Mouse (Mus musculus): ENCODE data around the gene Metrn. TPM values are rescaled to one million over a fixed set of nuclear protein-coding genes. Genes with fewer than 3 reads are reported as not detected.

Gene Metrn
- polyA plus RNA-seq, 1 experiment from 2014 or later, result 23.8 TPM

DNA sequence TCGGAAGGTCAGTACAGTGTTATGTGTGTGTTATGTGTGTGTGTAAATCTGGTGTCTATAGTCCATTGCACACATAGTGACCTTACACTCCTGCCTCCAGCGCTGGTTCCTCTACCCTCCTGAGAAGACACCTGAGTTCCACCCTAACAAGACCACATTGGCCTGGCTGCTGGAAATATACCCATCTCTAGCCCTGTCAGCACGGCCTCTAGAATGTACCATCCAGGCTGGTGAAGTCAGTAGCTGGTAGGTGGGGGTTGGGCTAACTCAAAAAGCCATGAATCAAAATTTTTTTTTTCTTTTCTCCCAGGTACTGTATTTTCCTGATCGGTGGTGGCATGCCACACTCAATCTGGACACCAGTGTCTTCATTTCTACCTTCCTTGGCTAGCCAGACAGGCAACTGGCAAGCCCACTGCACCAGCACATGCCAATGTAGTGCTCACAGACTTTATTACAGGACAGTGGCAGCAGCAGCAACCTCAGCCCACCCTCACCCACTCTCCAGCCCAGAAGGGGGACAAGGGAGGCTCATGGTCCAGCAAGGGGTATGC is 33.3 kb upstream of the Metrn start:
- Histone ChIP-seq H3K4me3 (replicated peaks) (peak overlapping the region; percentile 85), H3K27ac (peak overlapping the region; percentile 78; the same call in 1 of the 2 replicates), H3K4me2 (peak overlapping the region; percentile 99), H3K9me3 (replicated peaks) (no peaks in the 10 kb centered on the region), H3K9ac (peak overlapping the region; percentile 81), H3K27me3 (no peaks in the 10 kb centered on the region), H3K36me3 (peaks cover 65% of the 10 kb centered on the region), H3K4me1 (replicated peaks) (peaks cover 73% of the 10 kb centered on the region)
- WGBS (ENCODE audit: insufficient replicate concordance), result 74% methylated on average over 4 of the region's 4 CpGs
- ATAC-seq (ENCODE audit: low read depth) (no peak), DNase-seq (no peak)

DNA sequence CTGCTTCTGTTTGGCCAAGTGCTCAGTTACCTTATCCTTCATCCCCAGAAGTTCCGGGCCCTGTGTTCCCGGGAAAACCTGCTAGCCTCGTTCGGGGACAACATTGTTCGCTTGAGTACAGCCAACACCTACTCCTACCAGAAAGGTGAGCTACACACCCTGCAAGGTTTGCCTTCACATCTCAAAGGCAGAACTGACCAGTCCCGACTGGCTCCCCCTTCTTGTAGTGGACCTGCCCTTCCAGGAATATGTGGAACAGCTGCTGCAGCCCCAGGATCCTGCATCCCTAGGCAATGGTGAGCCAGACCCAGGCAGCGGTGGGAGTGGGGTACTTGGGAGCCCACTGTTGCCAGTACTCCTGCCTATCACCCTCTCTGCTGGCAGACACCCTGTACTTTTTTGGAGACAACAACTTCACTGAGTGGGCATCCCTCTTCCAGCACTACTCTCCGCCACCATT is 32.7 kb upstream of the Metrn start:
- DNase-seq, result no peak
- H3K4me3 ChIP-seq (replicated peaks), result peak overlapping the region; percentile 85
- H3K9ac ChIP-seq, result peak overlapping the region; percentile 81
- no peaks in the 10 kb centered on the region for H3K27me3 ChIP-seq
- peak overlapping the region; percentile 99 for H3K4me2 ChIP-seq
- H3K9me3 ChIP-seq (replicated peaks), result no peaks in the 10 kb centered on the region
- H3K27ac ChIP-seq, result peak overlapping the region; percentile 78
- 44% methylated on average over 8 of the region's 8 CpGs for WGBS (ENCODE audit: insufficient replicate concordance)
- no peak for ATAC-seq (ENCODE audit: low read depth)
- H3K4me1 ChIP-seq (replicated peaks), result peaks cover 73% of the 10 kb centered on the region
- peaks cover 58% of the 10 kb centered on the region for H3K36me3 ChIP-seq

- Histone ChIP-seq H3K9me3 (replicated peaks) (no peaks in the 10 kb centered on the region), H3K4me1 (replicated peaks) (peaks cover 73% of the 10 kb centered on the region), H3K27me3 (no peaks in the 10 kb centered on the region), H3K9ac (peak within 1 kb of the TSS; percentile 81), H3K4me2 (peak within 1 kb of the TSS; percentile 99), H3K36me3 (peaks cover 56% of the 10 kb centered on the region), H3K4me3 (replicated peaks) (peak within 1 kb of the TSS; percentile 85), H3K27ac (peak within 1 kb of the TSS; percentile 78)
- WGBS (ENCODE audit: insufficient replicate concordance), result 1% methylated on average over 32 of the region's 32 CpGs
- ATAC-seq (ENCODE audit: low read depth) (peak; percentile 37), DNase-seq (peak; percentile 72)
These were observed 32.0 kb upstream of the Metrn start, which contains the start of gene Jmjd8 for GRCm38 (mm10) chr17:25828712-25829557. Gene Jmjd8 (plus strand): TSS chr17:25828867.

DNA sequence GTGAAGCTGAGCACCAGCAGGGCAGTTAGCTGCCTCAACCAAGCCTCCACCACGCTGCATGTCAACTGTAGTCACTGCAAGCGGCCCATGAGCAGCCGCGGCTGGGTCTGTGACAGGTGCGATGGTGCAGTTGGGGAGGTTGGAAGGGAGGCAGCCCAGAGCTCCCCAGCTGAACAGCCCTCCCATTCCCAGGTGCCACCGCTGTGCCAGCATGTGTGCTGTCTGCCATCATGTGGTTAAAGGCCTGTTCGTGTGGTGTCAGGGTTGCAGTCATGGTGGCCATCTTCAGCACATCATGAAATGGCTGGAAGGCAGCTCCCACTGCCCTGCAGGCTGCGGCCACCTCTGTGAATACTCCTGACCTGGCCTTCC is 31.3 kb upstream of the Metrn start:
- Histone ChIP-seq H3K4me3 (replicated peaks) (peak overlapping the region; percentile 85), H3K36me3 (peaks cover 56% of the 10 kb centered on the region), H3K4me1 (replicated peaks) (peaks cover 70% of the 10 kb centered on the region), H3K27ac (peak overlapping the region; percentile 78), H3K27me3 (no peaks in the 10 kb centered on the region), H3K9me3 (replicated peaks) (no peaks in the 10 kb centered on the region), H3K9ac (peak overlapping the region; percentile 81), H3K4me2 (peak overlapping the region; percentile 99)
- 83% methylated on average over 8 of the region's 8 CpGs for WGBS (ENCODE audit: insufficient replicate concordance)
- DNase-seq (no peak), ATAC-seq (ENCODE audit: low read depth) (no peak)

- ATAC-seq (ENCODE audit: low read depth) (no peak), DNase-seq (no peak)
- Histone ChIP-seq H3K4me3 (replicated peaks) (peak overlapping the region; percentile 85; the same call in 1 of the 2 replicates), H3K9ac (no peak overlapping the region; the same call in 1 of the 2 replicates), H3K36me3 (peaks cover 56% of the 10 kb centered on the region), H3K9me3 (replicated peaks) (no peaks in the 10 kb centered on the region), H3K4me2 (peak overlapping the region; percentile 99; the same call in 1 of the 2 replicates), H3K4me1 (replicated peaks) (peaks cover 73% of the 10 kb centered on the region), H3K27me3 (0 out of 2 replicates have a peak, but pooled peaks cover under 1% of the 10 kb centered on the region), H3K27ac (peak overlapping the region; percentile 78; the same call in 1 of the 2 replicates)
- WGBS (ENCODE audit: insufficient replicate concordance), result 85% methylated on average over 22 of the region's 22 CpGs
These were observed 30.7 kb upstream of the Metrn start for GRCm38 (mm10) chr17:25827546-25828222.

DNA sequence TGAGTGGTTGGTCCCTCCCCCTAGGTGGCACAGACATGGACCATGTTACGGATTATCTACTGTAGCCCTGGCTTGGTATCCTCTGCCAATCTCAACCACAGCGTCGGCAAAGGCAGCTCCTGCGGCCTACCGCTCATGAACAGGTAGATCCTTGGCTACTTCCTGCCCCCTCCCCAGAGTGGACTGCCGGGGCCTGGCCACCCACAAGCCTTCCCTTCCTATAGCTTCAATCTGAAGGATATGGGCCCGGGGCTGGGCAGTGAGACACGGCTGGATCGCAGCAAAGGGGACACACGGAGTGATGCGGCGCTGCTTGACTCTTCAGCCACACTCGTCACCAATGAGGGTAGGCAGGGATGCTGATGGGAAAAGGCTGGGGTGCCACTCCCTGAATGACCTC is 30.1 kb upstream of the Metrn start:
- WGBS (ENCODE audit: insufficient replicate concordance), result 88% methylated on average over 13 of the region's 13 CpGs
- H3K27ac ChIP-seq, result no peak overlapping the region
- H3K4me1 ChIP-seq (replicated peaks), result peaks cover 72% of the 10 kb centered on the region
- H3K4me3 ChIP-seq (replicated peaks), result no peak overlapping the region
- no peak overlapping the region for H3K4me2 ChIP-seq
- H3K27me3 ChIP-seq, result peaks cover 7% of the 10 kb centered on the region
- ATAC-seq (ENCODE audit: low read depth) (no peak), DNase-seq (no peak)
- peaks cover 56% of the 10 kb centered on the region for H3K36me3 ChIP-seq
- H3K9ac ChIP-seq, result no peak overlapping the region
- no peaks in the 10 kb centered on the region for H3K9me3 ChIP-seq (replicated peaks)

- H3K4me1 ChIP-seq (replicated peaks), result peaks cover 63% of the 10 kb centered on the region
These were observed 29.1 kb upstream of the Metrn start for GRCm38 (mm10) chr17:25825984-25826570.

DNA sequence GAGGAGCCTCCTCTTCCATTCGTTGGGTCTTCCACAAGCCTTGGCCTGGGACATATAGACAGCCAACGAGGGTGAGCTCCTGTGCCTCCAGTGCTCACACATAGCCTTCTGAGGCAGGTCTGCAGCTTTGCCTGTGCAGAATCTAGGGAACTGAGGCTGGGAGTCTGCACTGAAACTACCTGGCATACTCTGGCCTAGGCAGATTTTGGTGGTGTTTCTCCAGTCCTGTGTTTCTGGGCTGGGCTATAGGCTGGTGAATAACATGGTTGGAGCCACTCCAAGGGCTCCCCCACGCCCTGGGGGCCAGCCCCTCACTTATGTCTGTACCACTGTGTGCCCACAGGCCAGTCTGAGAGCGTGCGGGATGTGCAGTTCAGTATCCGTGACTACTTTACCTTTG is 28.4 kb upstream of the Metrn start:
- Histone ChIP-seq H3K4me2 (peak overlapping the region; percentile 93), H3K4me3 (replicated peaks) (peak overlapping the region; percentile 79)

More at GRCm38 (mm10) chr17:25825984-25826570, 29.1 kb upstream of the Metrn start:
- DNase-seq (no peak), ATAC-seq (ENCODE audit: low read depth) (no peak)
- peaks cover 15% of the 10 kb centered on the region for H3K27me3 ChIP-seq
- H3K4me2 ChIP-seq, result no peak overlapping the region
- H3K4me3 ChIP-seq (replicated peaks), result no peak overlapping the region
- no peak overlapping the region; the same call in 1 of the 2 replicates for H3K27ac ChIP-seq
- H3K9me3 ChIP-seq (replicated peaks), result no peaks in the 10 kb centered on the region
- no peak overlapping the region for H3K9ac ChIP-seq
- H3K36me3 ChIP-seq, result peaks cover 47% of the 10 kb centered on the region
- WGBS (ENCODE audit: insufficient replicate concordance), result 86% methylated on average over 27 of the region's 27 CpGs

DNA sequence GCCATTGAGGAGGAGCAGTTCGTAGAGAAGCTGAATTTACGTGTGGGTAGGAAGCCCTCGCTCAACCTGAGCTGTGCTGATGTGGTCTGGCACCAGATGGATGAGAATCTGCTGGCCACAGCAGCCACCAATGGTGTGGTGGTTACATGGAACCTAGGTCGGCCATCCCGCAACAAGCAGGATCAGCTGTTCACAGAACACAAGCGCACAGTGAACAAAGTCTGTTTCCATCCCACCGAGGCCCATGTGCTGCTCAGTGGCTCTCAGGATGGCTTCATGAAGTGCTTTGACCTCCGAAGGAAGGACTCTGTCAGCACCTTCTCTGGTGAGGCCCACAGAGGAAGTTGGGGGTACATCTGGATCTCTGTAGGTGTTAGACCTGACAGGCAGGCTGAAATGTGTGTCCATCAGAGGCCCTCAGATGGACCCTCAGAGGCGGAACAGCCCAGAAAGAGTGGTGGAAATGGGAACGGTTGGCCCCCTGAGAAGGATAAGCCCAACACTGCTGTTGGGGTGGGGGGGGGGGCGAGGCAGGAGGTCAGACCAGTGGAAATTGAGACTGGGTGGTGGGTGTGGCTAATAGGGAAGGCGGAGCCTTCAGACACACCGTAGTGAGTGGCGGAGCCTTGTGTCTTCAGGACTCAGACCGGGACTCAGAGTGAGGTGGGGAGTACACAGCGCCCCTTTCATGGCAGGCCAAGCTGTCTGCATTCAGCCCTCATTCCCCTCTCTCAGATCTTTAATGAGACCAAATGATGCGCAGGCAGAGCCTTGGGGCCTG is 27.6 kb upstream of the Metrn start:
- peak overlapping the region; percentile 83 for H3K9ac ChIP-seq
- peaks cover 30% of the 10 kb centered on the region for H3K27me3 ChIP-seq
- H3K36me3 ChIP-seq, result peaks cover 32% of the 10 kb centered on the region
- DNase-seq, result no peak
- peak overlapping the region; percentile 79 for H3K4me3 ChIP-seq (replicated peaks)
- 53% methylated on average over 17 of the region's 17 CpGs for WGBS (ENCODE audit: insufficient replicate concordance)
- H3K9me3 ChIP-seq (replicated peaks), result no peaks in the 10 kb centered on the region
- H3K4me1 ChIP-seq (replicated peaks), result peaks cover 50% of the 10 kb centered on the region
- no peak for ATAC-seq (ENCODE audit: low read depth)
- peak overlapping the region; percentile 93 for H3K4me2 ChIP-seq
- peak overlapping the region; percentile 81 for H3K27ac ChIP-seq

More for the DNA sequence above, 28.4 kb upstream of the Metrn start:
- WGBS (ENCODE audit: insufficient replicate concordance), result 81% methylated on average over 6 of the region's 6 CpGs
- no peak for ATAC-seq (ENCODE audit: low read depth)
- H3K9me3 ChIP-seq (replicated peaks), result no peaks in the 10 kb centered on the region
- H3K27ac ChIP-seq, result no peak overlapping the region
- peaks cover 39% of the 10 kb centered on the region for H3K36me3 ChIP-seq
- peaks cover 22% of the 10 kb centered on the region for H3K27me3 ChIP-seq
- peak overlapping the region; percentile 83 for H3K9ac ChIP-seq
- DNase-seq, result no peak
- peaks cover 55% of the 10 kb centered on the region for H3K4me1 ChIP-seq (replicated peaks)

DNA sequence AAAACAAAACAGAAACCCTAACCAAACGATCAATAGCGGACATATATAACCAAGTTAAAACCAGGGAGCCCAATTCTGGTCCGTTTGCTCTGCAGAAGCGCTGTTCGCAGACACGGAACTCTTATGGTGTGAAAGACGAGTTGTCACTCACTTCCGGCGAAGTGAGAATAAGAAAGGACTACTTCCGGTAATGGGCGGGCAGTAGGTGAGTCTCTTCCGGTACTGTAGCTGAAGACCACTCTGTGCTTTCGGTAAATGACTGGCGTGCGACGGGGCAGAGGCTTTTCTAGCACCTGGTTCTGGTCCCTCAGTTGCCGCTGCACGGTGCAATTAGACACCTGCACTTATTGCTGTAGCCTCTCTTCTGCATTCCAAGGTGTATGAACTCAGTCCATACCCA is 26.5 kb upstream of the Metrn start, which contains the start of gene Wdr24:
Gene Wdr24, plus strand, starts transcription at position 176 of the 400 bp plus-strand sequence.
- peak within 1 kb of the TSS; percentile 83 for H3K9ac ChIP-seq
- WGBS (ENCODE audit: insufficient replicate concordance), result under 1% methylated on average over 18 of the region's 18 CpGs
- peaks cover 41% of the 10 kb centered on the region for H3K27me3 ChIP-seq
- peak; percentile 71 for DNase-seq
- H3K27ac ChIP-seq, result peak within 1 kb of the TSS; percentile 81
- peaks cover 48% of the 10 kb centered on the region for H3K4me1 ChIP-seq (replicated peaks)
- ATAC-seq (ENCODE audit: low read depth), result peak; percentile 62
- peaks cover 31% of the 10 kb centered on the region for H3K36me3 ChIP-seq
- no peaks in the 10 kb centered on the region for H3K9me3 ChIP-seq (replicated peaks)
- H3K4me2 ChIP-seq, result peak within 1 kb of the TSS; percentile 93
- H3K4me3 ChIP-seq (replicated peaks), result peak within 1 kb of the TSS; percentile 79

All from liver, embryonic 13.5 days (tissue).